Mouse (Mus musculus) gastrocnemius, postnatal 10 days (tissue): ENCODE measurements around the gene Sln. TPM values are rescaled to one million over a fixed set of nuclear protein-coding genes. Genes with fewer than 3 reads are reported as not detected.

Experiments used
- DNase-seq: peaks from one replicate; pipeline ENCODE4 v3.0.0; 2021; ENCODE audit warnings: mixed read lengths
- total RNA-seq, 2 experiments: library from RNA; stranded (reverse); gene quantifications; 2 replicates each; pipeline ENCODE4 v1.2.3; 2021

Gene Sln
- total RNA-seq, 2 experiments from 2014 or later: 29.0 to 38.3 TPM

DNA sequence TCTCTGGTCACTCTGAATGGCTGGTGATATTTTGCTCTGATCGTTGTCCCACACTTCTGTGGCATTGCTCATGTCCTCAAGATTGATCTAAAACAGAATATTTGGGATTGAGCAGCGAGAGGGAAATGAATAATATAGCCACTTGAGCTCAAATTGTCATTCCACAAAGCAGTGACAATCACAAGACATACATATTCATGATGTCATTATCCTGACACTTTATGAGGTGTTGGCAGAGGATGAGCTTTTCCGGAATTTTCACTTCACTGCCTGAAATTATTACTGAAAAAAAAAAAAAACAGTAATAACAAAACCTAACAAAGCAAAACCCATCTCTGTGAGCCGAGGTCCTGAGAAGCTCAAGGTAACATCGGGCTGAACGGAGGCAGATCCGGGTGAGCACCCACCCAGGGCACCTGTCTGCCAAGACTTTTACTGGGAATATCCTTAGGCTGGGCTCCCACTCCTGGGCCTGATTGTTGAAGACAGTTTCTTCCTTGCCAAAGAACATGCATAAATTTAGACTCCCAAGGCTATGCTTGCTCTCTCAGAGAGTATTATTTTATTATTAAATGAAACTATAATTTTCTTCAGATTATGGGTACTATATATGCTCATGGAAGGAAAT, 53.4 kb downstream of the Sln start:
- no peak for DNase-seq

Other genes with a start within 250 kb of the Sln start
- gene Acat1, start 239.8 kb upstream of the Sln start, total RNA-seq: 10 to 100 TPM; 96.4 to 98.2 TPM
- gene Cul5, start 180.2 kb upstream of the Sln start, total RNA-seq: 10 to 100 TPM; 51.6 to 54.7 TPM
- under 1 TPM in 1 of 2 experiments, not detected in 1; 0.14 TPM for gene Rab39, start 143.9 kb upstream of the Sln start, total RNA-seq
- gene Slc35f2, start 78.6 kb upstream of the Sln start, total RNA-seq: under 1 TPM in 1 of 2 experiments, not detected in 1; 0.20 TPM
- under 1 TPM in 1 of 2 experiments, not detected in 1; 0.45 TPM for gene Elmod1, start 125.1 kb downstream of the Sln start, total RNA-seq
- under 1 TPM; 0.07 to 0.21 TPM for gene Tnfaip8l3, start 218.2 kb downstream of the Sln start, total RNA-seq